14 mouse cellular contexts compared by ENCODE assay signal in the genomic region with DNA sequence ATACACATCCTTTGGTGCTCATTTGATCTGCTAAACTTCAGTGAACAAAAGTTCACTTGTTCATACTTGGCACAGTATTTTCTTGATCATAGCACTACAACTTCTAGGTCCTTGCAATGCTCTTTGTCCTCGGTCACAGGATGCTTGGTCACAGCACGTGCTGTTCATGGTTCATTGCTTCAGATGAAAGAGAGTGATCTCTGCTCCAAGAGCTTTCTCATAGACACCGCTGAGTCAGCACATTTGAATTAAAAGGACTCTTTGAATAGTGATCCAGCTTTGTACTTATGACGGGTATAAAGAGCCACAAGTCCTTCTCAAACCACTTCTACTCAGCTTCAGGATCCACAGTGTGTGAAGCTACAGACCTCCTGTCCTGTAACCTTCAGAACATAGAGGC.
DNase-seq lines count a peak whose midpoint lies in the region; ATAC-seq lines count a peak whose summit lies in the region.
"Had no signal": no experiment of that assay in that cellular context is flagged by ENCODE, and none has a peak within 500 bp of the region (broad histone marks: within the 10 kb centered on the region; RNA-seq: fewer than 3 reads in every experiment).

No protein-coding gene starts in this region.

- H3K4me1 ChIP-seq in midbrain, embryonic 14.5 days (ENCODE audit: control insufficient read depth, insufficient read depth, low read length), result no peaks in the 10 kb centered on the region
- H3K4me1 ChIP-seq in midbrain, embryonic 16.5 days (ENCODE audit: control insufficient read depth, insufficient read depth, low read length), result no peaks in the 10 kb centered on the region
- H3K4me1 ChIP-seq: lung, embryonic 15.5 days had no signal

- no peak overlapping the region for H3K9ac ChIP-seq in midbrain, embryonic 14.5 days (replicated peaks; ENCODE audit: low read length)
- no peak overlapping the region for H3K9ac ChIP-seq in midbrain, embryonic 16.5 days (ENCODE audit: low read depth, low read length)
- H3K9ac ChIP-seq: lung, embryonic 15.5 days; midbrain, embryonic 12.5 days had no signal

- no peaks in the 10 kb centered on the region for H3K27me3 ChIP-seq in midbrain, embryonic 14.5 days (ENCODE audit: control insufficient read depth, insufficient read depth, low read length)
- no peaks in the 10 kb centered on the region for H3K27me3 ChIP-seq in midbrain, embryonic 16.5 days (ENCODE audit: control insufficient read depth, insufficient read depth, low read depth, low read length)
- H3K27me3 ChIP-seq: lung, embryonic 15.5 days; midbrain, embryonic 12.5 days had no signal

- no peaks in the 10 kb centered on the region for H3K9me3 ChIP-seq in midbrain, embryonic 14.5 days (ENCODE audit: control insufficient read depth, low read length)
- H3K9me3 ChIP-seq in midbrain, embryonic 16.5 days (replicated peaks; ENCODE audit: control insufficient read depth, low read length, poor library complexity, severe bottlenecking), result no peaks in the 10 kb centered on the region
- H3K9me3 ChIP-seq: lung, embryonic 15.5 days; midbrain, embryonic 12.5 days had no signal

- 5% methylated on average over 4 of the region's 4 CpGs for WGBS in midbrain, embryonic 14.5 days
- WGBS in midbrain, embryonic 16.5 days, result 7% methylated on average over 4 of the region's 4 CpGs

- H3K27ac ChIP-seq in midbrain, embryonic 14.5 days (replicated peaks; ENCODE audit: low read depth, low read length), result no peak overlapping the region
- H3K27ac ChIP-seq in midbrain, embryonic 16.5 days (ENCODE audit: low read length), result no peak overlapping the region
- H3K27ac ChIP-seq: lung, embryonic 15.5 days; midbrain, embryonic 12.5 days; stomach, postnatal 0 days had no signal

- H3K4me2 ChIP-seq in midbrain, embryonic 14.5 days (ENCODE audit: low read length), result no peak overlapping the region
- no peak overlapping the region for H3K4me2 ChIP-seq in midbrain, embryonic 16.5 days (ENCODE audit: low read length)
- H3K4me2 ChIP-seq: lung, embryonic 15.5 days; midbrain, embryonic 12.5 days had no signal

- DNase-seq in cerebellum, postnatal 10 days, result peak; percentile 5 to 6
- DNase-seq in cerebellum, postnatal 36 days, result no peak
- peak; percentile 24 for DNase-seq in midbrain, embryonic 14.5 days
- peak; percentile 69 for DNase-seq in kidney, adult 9 months
- no peak for DNase-seq in right cerebral cortex, adult 18-20 months
- no peak for DNase-seq in gastrocnemius, adult 18-20 months (ENCODE audit: low spot score)
- DNase-seq in heart, adult 11 months, result no peak
- DNase-seq: cerebellum, adult 9-10 months; gastrocnemius, postnatal 36 days had no signal

- no peak for ATAC-seq in midbrain, embryonic 14.5 days (ENCODE audit: low FRiP score, low TSS enrichment)
- no peak for ATAC-seq in midbrain, embryonic 16.5 days
- ATAC-seq: intestine, embryonic 16.5 days had no signal

- no peaks in the 10 kb centered on the region for H3K36me3 ChIP-seq in midbrain, embryonic 14.5 days (ENCODE audit: control insufficient read depth, insufficient read depth, low read length)
- H3K36me3 ChIP-seq in midbrain, embryonic 16.5 days (ENCODE audit: control insufficient read depth, insufficient read depth, low read length), result no peaks in the 10 kb centered on the region
- H3K36me3 ChIP-seq: lung, embryonic 15.5 days; midbrain, embryonic 12.5 days had no signal

- no peak overlapping the region for H3K4me3 ChIP-seq in midbrain, embryonic 14.5 days (replicated peaks; ENCODE audit: low read depth, low read length)
- no peak overlapping the region for H3K4me3 ChIP-seq in midbrain, embryonic 16.5 days (ENCODE audit: low read depth, low read length)
- H3K4me3 ChIP-seq: lung, embryonic 15.5 days; midbrain, embryonic 12.5 days had no signal

Comparison
In these comparisons a context has a peak if more than half of its experiments do, and no peak if none do; other contexts are left out.
1. DNase-seq: peak in cerebellum, postnatal 10 days (2 of 2), midbrain, embryonic 14.5 days (single experiment) and kidney, adult 9 months (single experiment); none in cerebellum, postnatal 36 days (0 of 2), right cerebral cortex, adult 18-20 months (single experiment), gastrocnemius, adult 18-20 months (single experiment) and heart, adult 11 months (single experiment).